ENCODE assay signal across 23 mouse cellular contexts in the genomic region with DNA sequence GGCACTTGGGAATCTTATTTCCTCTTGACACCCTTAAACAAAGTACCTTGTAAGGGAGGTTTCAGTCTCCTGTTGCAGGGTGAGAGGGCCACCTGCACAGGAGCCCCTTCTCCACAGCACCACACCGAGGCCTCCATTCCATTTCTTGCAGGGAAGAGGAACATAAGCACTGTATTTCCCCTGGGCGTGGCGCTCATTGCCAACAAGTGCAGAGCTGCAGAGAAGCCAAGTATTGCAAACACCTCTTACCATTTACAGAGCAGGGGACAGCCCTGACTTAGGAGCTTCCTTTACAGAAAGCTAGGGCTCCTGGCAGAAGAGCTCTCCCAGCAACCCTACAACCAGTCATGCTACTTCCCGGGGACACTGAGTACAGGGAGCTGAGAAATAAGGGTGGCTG. TPM values are rescaled to one million over a fixed set of nuclear protein-coding genes. Genes with fewer than 3 reads are reported as not detected.
"Had no signal": no experiment of that assay in that cellular context is flagged by ENCODE, and none has a peak within 500 bp of the region (broad histone marks: within the 10 kb centered on the region; RNA-seq: fewer than 3 reads in every experiment).

No protein-coding gene starts in this region.

- DNase-seq: liver, embryonic 13.5 days; liver, postnatal 0 days; lung, embryonic 14.5 days; midbrain, embryonic 14.5 days; retina, postnatal 1 day; right cerebral cortex, adult 18-20 months; right cerebral cortex, postnatal 25 days; right cerebral cortex, postnatal 4 days; spleen, adult 18-20 months; thymus, adult 18-20 months; thymus, postnatal 14 days; thymus, postnatal 36 days had no signal

- ATAC-seq: liver, postnatal 0 days; midbrain, embryonic 16.5 days had no signal

- H3K4me1 ChIP-seq: liver, embryonic 13.5 days; liver, embryonic 15.5 days; midbrain, embryonic 10.5 days; midbrain, embryonic 12.5 days; neural tube, embryonic 13.5 days; neural tube, embryonic 15.5 days; stomach, embryonic 15.5 days had no signal

- H3K4me3 ChIP-seq: liver, embryonic 13.5 days; liver, embryonic 15.5 days; midbrain, embryonic 10.5 days; midbrain, embryonic 12.5 days; myocyte; neural tube, embryonic 13.5 days; neural tube, embryonic 15.5 days; stomach, embryonic 15.5 days had no signal

RNA-seq across cellular contexts. Expression of a gene that starts 18.3 kb away (rescaled TPM):
- total RNA-seq: megakaryocyte-erythroid progenitor cell, adult 5-6 weeks had no signal
- polyA plus RNA-seq: lung, embryonic 14.5 days; midbrain, embryonic 12.5 days; stomach, embryonic 15.5 days had no signal

RNA-seq across cellular contexts. Expression of a gene that starts 21.0 kb away (rescaled TPM):
- total RNA-seq: megakaryocyte-erythroid progenitor cell, adult 5-6 weeks had no signal
- polyA plus RNA-seq: macrophage; midbrain, embryonic 10.5 days; midbrain, embryonic 12.5 days; midbrain, embryonic 14.5 days; midbrain, embryonic 16.5 days; myocyte; neural tube, embryonic 11.5 days; neural tube, embryonic 13.5 days; neural tube, embryonic 15.5 days had no signal
